Mouse (Mus musculus): ENCODE measurements around the gene Cope. TPM values are rescaled to one million over a fixed set of nuclear protein-coding genes. Genes with fewer than 3 reads are reported as not detected.

Cope gene
- total and polyA plus RNA-seq, 3 experiments = 134 to 243 (median 191) TPM

- Histone ChIP-seq H3K9me3 (replicated peaks; ENCODE audit: low read length) (no peaks in the 10 kb centered on the region), H3K79me2 (replicated peaks; ENCODE audit: control insufficient read depth, extremely low read depth, insufficient read depth, poor library complexity, severe bottlenecking) (no peaks in the 10 kb centered on the region), H3K4me2 (ENCODE audit: insufficient read depth, low read depth, poor library complexity, severe bottlenecking) (no peak overlapping the region), H3K9ac (ENCODE audit: insufficient read depth, low read depth) (no peak overlapping the region), H3K27ac (ENCODE audit: insufficient read depth, low read depth) (no peak overlapping the region), H3K4me3 (replicated peaks in 1 of 3; ENCODE audit: low read depth in 2 of 3, low read length in 2 of 3, poor library complexity in 1 of 3) (no peak overlapping the region), H3K36me3 (replicated peaks in 1 of 2; ENCODE audit: control insufficient read depth in 1 of 2, insufficient read depth in 1 of 2, low read length in 1 of 2) (peaks cover 86 to 98% of the 10 kb centered on the region in 2 experiments), H3K4me1 (ENCODE audit: control insufficient read depth in 1 of 2, insufficient read depth in 2 of 2) (0 out of 4 replicates have a peak, but pooled peaks cover 0 to 2% of the 10 kb centered on the region in 2 experiments), H3K27me3 (replicated peaks) (no peaks in the 10 kb centered on the region)
- dilution Hi-C loops (cut with MboI; ENCODE audit: extremely low pct_ligation_motif_present, extremely low pct_unique_long_range_greater_than_20kb, low sequenced_read_pairs) (no loop called here), in situ Hi-C loops (cut with MboI; ENCODE audit: low pct_ligation_motif_present, low pct_unique_long_range_greater_than_20kb, low sequenced_read_pairs) (no loop called here)
- TF ChIP-seq TBP (conservative IDR thresholded peaks at IDR 0.05; ENCODE audit: low read depth, low read length) (no peak), MAZ (IDR thresholded peaks at IDR 0.05; ENCODE audit: low read depth, low read length) (no peak), USF1 (IDR thresholded peaks at IDR 0.05; ENCODE audit: low read depth, low read length) (no peak), NELFE (IDR thresholded peaks at IDR 0.05; ENCODE audit: low read depth, low read length) (no peak), E2F4 (IDR thresholded peaks at IDR 0.05; ENCODE audit: insufficient replicate concordance, low read depth, low read length) (no peak), UBTF (IDR thresholded peaks at IDR 0.05; ENCODE audit: low read depth, low read length) (no peak), ZNF384 (IDR thresholded peaks at IDR 0.05; ENCODE audit: low read depth, low read length) (no peak), MAX (IDR thresholded peaks at IDR 0.05; ENCODE audit: low read length) (no peak), USF2 (conservative IDR thresholded peaks at IDR 0.05; ENCODE audit: low read depth, low read length) (no peak), CHD1 (IDR thresholded peaks at IDR 0.05; ENCODE audit: low read depth, low read length) (no peak), CTCF (conservative IDR thresholded peaks at IDR 0.05 in 1 of 2, IDR thresholded peaks at IDR 0.05 in 1 of 2; ENCODE audit: low read depth in 2 of 2, low read length in 2 of 2) (no peak), MXI1 (IDR thresholded peaks at IDR 0.05; ENCODE audit: low read depth, low read length) (no peak), MAFK (IDR thresholded peaks at IDR 0.05; ENCODE audit: insufficient replicate concordance, low read length) (no peak), SIN3A (IDR thresholded peaks at IDR 0.05; ENCODE audit: low read length) (no peak), IRF4 (IDR thresholded peaks at IDR 0.05; ENCODE audit: low read depth, low read length) (no peak), EP300 (IDR thresholded peaks at IDR 0.05; ENCODE audit: low read length) (no peak), ZKSCAN1 (IDR thresholded peaks at IDR 0.05; ENCODE audit: borderline replicate concordance, low read depth, low read length) (no peak), GABPA (IDR thresholded peaks at IDR 0.05; ENCODE audit: insufficient replicate concordance, low read depth, low read length) (no peak), MYC (IDR thresholded peaks at IDR 0.05; ENCODE audit: low read depth, low read length) (no peak)
- DNase-seq (ENCODE audit: extremely low read depth) = no peak
Observed at GRCm38 (mm10) chr8:70258600-70258999, 43.7 kb upstream of the Cope start.

- H3K36me3 ChIP-seq (replicated peaks in 1 of 2; ENCODE audit: control insufficient read depth in 1 of 2, insufficient read depth in 1 of 2, low read length in 1 of 2) = peaks cover 86 to 98% of the 10 kb centered on the region in 2 experiments
Observed at GRCm38 (mm10) chr8:70259043-70259442, 43.3 kb upstream of the Cope start.

More at GRCm38 (mm10) chr8:70259043-70259442, 43.3 kb upstream of the Cope start:
- no peaks in the 10 kb centered on the region for H3K9me3 ChIP-seq (replicated peaks; ENCODE audit: low read length)
- H3K79me2 ChIP-seq (replicated peaks; ENCODE audit: control insufficient read depth, extremely low read depth, insufficient read depth, poor library complexity, severe bottlenecking) = no peaks in the 10 kb centered on the region
- H3K9ac ChIP-seq (ENCODE audit: insufficient read depth, low read depth) = no peak overlapping the region
- dilution Hi-C loops (cut with MboI; ENCODE audit: extremely low pct_ligation_motif_present, extremely low pct_unique_long_range_greater_than_20kb, low sequenced_read_pairs) = no loop called here
- in situ Hi-C loops (cut with MboI; ENCODE audit: low pct_ligation_motif_present, low pct_unique_long_range_greater_than_20kb, low sequenced_read_pairs) = no loop called here
- H3K4me1 ChIP-seq (ENCODE audit: control insufficient read depth in 1 of 2, insufficient read depth in 2 of 2) = 0 out of 4 replicates have a peak, but pooled peaks cover 0 to 2% of the 10 kb centered on the region in 2 experiments
- TF ChIP-seq ZMIZ1 (IDR thresholded peaks at IDR 0.05; ENCODE audit: low read depth, low read length) (no peak), E2F4 (IDR thresholded peaks at IDR 0.05; ENCODE audit: insufficient replicate concordance, low read depth, low read length) (no peak), USF2 (conservative IDR thresholded peaks at IDR 0.05; ENCODE audit: low read depth, low read length) (no peak), IRF4 (IDR thresholded peaks at IDR 0.05; ENCODE audit: low read depth, low read length) (no peak), ZC3H11A (IDR thresholded peaks at IDR 0.05; ENCODE audit: low read depth, low read length) (no peak), ZKSCAN1 (IDR thresholded peaks at IDR 0.05; ENCODE audit: borderline replicate concordance, low read depth, low read length) (no peak), CHD2 (IDR thresholded peaks at IDR 0.05; ENCODE audit: low read length) (no peak), ETS1 (conservative IDR thresholded peaks at IDR 0.05; ENCODE audit: low read depth, low read length) (no peak), CHD1 (IDR thresholded peaks at IDR 0.05; ENCODE audit: low read depth, low read length) (no peak), HCFC1 (IDR thresholded peaks at IDR 0.05; ENCODE audit: low read depth, low read length) (no peak), BHLHE40 (IDR thresholded peaks at IDR 0.05; ENCODE audit: low read depth, low read length) (no peak), NELFE (IDR thresholded peaks at IDR 0.05; ENCODE audit: low read depth, low read length) (no peak), PAX5 (IDR thresholded peaks at IDR 0.05; ENCODE audit: low read length) (no peak), ELF1 (IDR thresholded peaks at IDR 0.05; ENCODE audit: low read depth, low read length) (no peak), GABPA (IDR thresholded peaks at IDR 0.05; ENCODE audit: insufficient replicate concordance, low read depth, low read length) (no peak), ZNF384 (IDR thresholded peaks at IDR 0.05; ENCODE audit: low read depth, low read length) (no peak), MAZ (IDR thresholded peaks at IDR 0.05; ENCODE audit: low read depth, low read length) (no peak)
- no peak overlapping the region for H3K27ac ChIP-seq (ENCODE audit: insufficient read depth, low read depth)
- no peak overlapping the region for H3K4me3 ChIP-seq (replicated peaks in 1 of 3; ENCODE audit: low read depth in 2 of 3, low read length in 2 of 3, poor library complexity in 1 of 3)
- H3K4me2 ChIP-seq (ENCODE audit: insufficient read depth, low read depth, poor library complexity, severe bottlenecking) = no peak overlapping the region
- DNase-seq (ENCODE audit: extremely low read depth) = no peak
- no peaks in the 10 kb centered on the region for H3K27me3 ChIP-seq (replicated peaks)
